Mouse (Mus musculus) layer of hippocampus, postnatal 25 days (tissue): ENCODE data around the gene Cadm1. TPM values are rescaled to one million over a fixed set of nuclear protein-coding genes. Genes with fewer than 3 reads are reported as not detected.
A peak's percentile ranks its signal among the peaks of the same experiment; 100 is the strongest.

Source experiments
- DNase-seq, 2 experiments: peaks; one replicate each; pipeline ENCODE4 v3.0.0; 2022; ENCODE audit warnings: mixed read lengths in 2 of 2, low spot score in 1 of 2; ENCODE audit errors: extremely low spot score in 1 of 2
- total RNA-seq, 2 experiments: library from RNA; stranded (reverse); gene quantifications; 2 replicates each; pipeline ENCODE4 v1.2.3; 2021

The Cadm1 gene
- total RNA-seq = 100 to 1,000 TPM; 234 to 235 TPM

DNA sequence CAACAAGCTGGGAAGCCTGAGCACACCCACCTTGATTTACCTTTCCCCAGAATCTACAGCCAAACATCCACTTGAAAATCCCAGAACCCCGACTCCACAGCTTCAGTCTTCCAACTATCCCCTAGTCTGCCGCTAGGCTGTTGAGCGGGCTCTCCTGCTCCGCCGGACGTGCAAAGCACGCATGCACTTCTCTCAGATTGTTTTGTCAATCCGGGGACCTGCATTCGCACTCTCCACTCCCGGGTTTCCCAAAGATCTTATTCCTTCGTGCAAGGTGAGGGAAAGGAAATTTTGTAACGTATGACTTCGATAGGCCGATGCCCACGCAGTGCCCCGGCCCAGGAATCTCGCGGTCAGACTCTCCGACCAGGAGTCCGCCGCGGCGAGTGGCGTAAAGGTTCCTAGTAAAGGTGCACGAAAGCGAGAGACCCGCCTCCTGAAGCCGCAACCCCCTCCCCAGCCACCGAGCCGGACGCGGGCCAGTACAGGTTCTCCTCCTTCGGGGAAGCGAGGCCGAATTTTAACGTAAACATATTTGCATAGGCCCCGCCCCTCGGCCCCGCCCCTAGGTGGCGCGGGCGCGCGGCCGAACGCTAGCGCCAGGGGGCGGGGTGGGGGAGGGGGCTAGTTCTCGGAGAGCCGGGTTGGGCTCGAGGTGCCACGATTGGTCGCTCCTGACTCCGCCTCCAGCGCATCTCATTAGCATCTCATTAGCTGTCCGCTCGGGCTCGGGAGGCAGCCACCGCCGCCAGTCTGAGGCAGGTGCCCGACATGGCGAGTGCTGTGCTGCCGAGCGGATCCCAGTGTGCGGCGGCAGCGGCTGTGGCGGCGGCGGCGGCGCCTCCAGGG, at the start of gene Cadm1:
Cadm1 (plus strand) TSS at position 572 of the 849 bp plus-strand sequence.
- peak; percentile 88 to 91 for DNase-seq

GRCm38 (mm10) chr9:47484506-47484905, 45.5 kb upstream of the Cadm1 start:
- DNase-seq = no peak

DNA sequence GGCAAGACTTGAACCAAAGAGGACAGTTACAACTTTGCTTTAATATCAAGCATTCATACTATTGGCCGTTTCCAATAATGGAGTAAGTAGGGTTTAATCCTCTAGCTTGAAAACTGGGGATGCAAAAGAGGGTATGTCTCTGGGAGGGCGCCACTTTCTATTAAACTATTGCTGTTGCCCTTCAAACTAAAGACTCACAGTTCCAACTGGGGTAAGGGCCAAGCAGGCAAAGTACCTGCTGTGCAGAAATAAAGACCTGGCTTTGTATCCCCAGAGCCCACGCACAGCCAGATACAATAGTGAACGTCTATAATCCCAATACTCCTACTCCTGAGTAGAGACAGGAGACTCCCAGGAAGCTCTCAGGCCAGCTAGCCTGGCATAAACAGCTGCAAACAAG, 44.8 kb upstream of the Cadm1 start:
- DNase-seq = no peak

DNA sequence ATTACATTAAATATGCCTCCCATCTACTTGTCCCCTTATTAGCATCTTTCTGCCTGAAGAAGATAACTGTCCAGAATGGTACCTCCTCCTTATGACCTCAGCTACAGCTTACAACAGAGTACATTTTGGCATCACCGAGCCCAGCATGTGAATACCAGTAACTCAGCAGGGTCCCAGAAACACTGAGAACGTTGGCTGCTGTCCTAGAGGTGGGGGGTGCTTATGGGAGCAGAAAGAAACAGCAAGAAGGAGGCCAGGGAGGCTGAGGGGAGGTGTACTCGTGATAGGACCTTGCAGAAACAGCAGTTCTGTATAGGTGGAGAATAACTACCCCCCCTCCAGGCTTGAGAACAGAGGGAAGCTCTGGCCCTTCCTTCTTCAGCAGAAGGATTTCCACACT, 30.2 kb upstream of the Cadm1 start:
- DNase-seq = no peak

GRCm38 (mm10) chr9:47505956-47506355, 24.0 kb upstream of the Cadm1 start:
- DNase-seq = no peak

- no peak for DNase-seq
Observed at GRCm38 (mm10) chr9:47506876-47507275, 23.1 kb upstream of the Cadm1 start.

DNA sequence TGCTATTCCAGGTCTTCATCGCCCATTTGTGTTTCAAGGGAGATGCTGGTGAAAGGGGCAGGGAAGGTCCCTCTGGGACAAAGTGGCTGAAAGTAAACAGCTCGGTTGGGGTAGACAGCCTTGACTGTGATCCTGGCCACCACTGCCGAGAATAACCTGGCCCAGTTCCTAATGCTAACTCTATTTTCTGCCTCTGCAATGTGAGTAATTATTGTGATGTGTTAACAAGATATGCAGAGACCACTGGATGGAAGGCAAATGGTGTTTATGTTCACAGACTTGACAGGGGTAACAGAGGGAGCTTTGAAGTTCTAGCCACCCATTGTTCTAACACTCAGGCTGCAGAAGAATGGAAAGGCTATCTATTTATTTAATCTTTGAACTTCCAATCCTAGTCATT, 21.9 kb upstream of the Cadm1 start:
- no peak for DNase-seq

GRCm38 (mm10) chr9:47512521-47512920, 17.5 kb upstream of the Cadm1 start:
- no peak for DNase-seq

GRCm38 (mm10) chr9:47514318-47514717, 15.7 kb upstream of the Cadm1 start:
- DNase-seq = no peak

DNA sequence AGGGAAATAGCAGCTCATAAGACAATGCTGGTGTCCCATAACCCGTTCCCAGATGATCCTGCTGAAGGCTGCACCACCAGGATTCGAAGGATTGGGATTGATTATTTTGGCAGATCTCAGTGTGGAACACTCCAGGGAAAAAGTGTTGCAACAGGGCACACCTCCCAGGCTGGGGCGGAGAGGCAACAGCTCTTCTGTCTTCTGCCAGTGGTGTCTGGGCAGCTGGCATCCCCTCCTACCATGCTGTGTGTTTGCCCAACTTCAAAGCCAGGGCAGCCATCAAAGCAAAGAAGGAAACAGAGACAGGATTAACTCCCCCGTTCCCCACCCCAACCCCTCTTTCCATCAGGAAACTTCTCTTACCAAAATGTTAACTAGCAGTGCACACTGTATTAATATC, 13.7 kb upstream of the Cadm1 start:
- DNase-seq = no peak

DNA sequence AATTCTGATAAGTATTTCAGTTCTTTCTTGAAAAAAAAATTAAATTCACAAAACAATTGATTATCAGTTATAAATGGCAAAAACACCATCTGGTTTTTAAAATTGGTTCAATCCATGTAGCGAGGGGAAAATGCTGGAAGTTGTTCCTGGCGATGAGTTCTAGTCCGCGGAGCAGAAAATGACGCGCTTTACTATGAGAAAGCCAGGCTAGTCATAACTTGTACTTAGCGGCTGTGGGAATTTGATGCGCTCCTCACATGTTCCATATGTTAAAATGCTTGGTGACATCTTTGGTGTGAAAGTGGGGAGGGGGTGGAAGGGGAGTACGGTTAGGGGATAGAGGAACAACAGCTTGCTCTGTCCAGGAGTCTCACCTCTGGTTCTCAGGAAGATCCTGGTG, 2.7 kb upstream of the Cadm1 start:
- DNase-seq = no peak

GRCm38 (mm10) chr9:47527741-47528140, 2.2 kb upstream of the Cadm1 start:
- DNase-seq = no peak

DNA sequence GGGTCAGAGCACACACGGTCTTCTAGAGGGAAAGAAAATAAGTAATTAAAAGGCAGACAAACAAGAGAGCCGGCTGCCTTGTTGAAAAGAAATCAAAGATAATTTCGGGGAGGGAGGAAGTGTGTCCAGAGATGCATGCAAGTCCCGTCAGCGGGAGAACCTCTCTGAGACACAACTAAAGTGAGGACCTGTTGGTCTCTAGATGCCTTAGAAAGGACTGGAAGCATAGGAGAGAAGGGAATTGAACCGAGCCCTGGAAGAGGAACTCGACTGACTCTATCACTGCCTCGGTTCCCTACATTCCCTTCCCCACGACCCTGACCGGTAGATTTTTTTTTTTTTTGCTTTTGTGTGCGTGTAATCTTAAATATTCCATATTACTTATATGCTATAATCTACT, 791 bp upstream of the Cadm1 start:
- no peak for DNase-seq

DNA sequence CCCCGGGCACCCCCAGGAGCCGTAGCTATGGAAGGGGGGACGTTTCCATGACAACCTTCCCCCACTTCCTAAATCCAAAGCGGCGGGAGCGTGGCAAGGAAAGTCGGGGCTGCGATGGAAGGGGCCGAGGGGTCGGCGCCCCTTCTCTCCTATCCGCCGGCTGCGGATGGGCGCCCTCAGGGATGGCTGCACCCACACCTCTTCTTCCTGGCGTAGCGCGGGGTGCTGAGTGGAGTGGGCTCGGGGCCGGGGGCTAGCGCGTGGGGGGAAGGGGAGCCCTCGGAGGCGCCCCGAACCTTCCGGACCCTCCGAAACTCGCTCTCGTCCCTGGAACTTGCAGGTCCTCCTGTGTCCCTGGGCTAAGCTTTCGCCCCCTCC, 560 bp downstream of the Cadm1 start:
- DNase-seq = no peak

DNA sequence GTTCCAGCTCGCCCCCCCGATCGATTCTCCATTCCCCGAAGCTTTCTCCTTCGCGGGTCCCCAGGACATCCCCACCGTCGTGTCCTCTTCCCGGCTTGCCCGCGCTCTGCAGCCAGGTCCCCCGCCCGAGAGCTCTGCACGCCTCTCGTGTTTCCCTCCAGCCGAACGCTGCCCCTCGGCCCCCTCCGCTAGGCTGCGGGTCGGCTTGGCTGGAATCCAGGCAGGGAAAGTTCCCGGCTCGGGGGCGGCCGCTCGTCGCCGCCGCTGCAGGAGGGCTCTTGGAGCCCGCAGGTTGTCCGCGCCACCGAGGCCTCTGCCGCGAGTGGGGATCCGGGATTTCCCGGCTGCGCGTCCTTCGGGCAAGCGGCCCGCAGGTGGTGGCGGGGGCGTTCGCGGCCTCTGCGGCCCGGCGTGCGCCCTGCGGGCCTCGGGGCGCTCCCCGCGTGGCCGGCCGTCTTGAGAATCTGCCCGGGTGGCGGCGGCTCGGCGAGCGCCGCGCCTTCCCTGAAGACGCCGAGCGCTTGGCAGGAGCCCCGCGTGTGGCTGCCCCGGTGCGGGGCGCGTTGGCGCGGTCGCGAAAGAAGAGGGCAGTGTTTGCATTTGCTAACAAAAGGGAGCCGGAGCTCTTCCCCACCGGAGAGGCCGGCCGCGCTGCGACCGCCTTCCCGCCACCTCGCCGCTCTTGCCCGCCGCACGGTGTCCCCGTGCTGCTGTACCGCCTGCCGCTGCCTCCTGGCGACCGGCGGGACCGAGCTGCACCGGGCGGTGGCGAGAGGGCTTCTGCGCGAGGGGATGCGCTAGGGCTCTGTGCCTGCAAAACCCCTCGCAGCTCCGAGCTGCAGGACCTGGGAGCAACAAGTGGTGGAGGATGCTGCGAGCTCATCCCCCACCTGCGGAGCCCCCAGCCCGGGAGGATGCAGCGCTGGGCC, 1.2 kb downstream of the Cadm1 start:
- peak; percentile 55 to 65 for DNase-seq

- peak in 1 of 2 experiments; percentile 44 for DNase-seq
Observed at GRCm38 (mm10) chr9:47532215-47532865, 2.4 kb downstream of the Cadm1 start.

DNA sequence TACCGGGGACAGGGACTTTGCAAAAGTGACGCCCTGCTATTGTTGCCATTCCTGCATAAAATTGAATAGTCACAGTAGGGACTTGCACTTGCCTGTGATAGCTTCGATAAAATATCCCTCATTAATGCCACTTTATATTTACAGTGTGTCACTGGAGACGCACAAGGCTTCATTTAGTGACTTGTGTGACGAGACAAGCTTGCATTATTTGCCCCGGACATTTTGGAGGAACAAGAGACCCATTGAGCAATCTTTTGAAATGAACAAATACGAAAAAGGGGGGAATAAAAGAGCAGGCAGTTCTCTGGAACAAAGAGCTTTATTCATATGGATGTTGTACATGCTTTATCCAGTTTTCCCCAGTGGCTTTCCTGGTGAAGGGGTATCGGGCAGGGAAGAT, 3.5 kb downstream of the Cadm1 start:
- no peak for DNase-seq

DNA sequence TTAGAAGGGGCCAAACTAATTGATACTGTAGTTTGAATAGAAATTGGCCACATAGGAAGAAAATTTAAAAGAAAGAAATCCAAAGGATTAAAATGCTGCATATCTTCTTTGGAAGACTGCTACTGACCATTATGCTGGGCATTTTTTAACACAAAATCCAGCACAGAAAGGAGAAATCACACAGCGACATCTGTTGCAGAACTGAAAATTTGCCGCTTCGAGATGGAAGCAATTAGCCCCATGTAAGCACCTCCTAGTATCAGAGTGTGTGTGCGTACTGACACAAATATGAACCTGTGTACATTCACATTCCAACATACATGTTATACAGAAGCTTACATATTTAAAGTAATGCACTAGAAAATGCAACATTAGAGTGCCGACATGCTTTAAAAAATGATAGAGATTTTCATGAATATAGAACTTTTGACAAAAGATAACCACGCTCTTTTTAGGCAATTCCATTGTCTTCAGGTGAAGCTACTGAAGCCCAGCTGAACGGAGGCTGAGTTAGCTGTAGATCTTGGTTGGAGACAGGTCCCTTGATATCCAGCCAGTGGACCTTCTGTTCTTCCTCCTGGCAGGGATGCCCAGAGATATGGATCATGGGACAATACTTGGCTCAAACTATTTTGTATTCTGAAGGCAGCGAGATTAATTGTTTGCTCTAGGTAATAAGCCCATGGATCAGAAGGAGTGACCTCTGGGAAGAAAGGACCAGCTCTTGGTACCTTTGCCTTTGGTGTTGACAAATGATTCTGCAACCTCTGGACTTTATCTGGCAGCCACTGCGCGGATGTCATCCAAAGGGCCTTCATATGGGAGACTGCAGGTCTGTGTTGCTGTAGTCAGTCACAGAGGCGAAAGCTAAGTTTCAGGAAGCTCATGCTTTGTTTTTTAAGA, 4.9 kb downstream of the Cadm1 start:
- DNase-seq = no peak

DNA sequence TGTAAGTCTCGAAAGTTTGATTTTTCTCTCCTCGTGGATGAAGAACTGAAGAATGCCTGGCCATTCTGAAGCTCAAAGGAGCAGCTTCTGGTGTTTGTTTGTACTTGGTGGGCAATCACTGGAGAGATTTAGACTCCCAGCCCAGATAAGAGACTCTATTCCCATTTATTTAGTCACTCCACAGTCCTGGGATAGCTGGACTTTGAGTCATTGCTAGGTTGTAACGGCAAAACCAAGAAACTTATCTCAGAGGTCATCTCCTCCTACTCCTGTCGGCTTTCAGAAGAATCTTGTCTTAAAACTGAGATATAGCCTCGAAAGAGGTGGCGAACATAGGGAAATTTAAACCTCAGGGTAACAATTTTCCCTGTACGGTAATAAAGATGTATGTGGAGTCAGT, 15.3 kb downstream of the Cadm1 start:
- DNase-seq = no peak

- no peak for DNase-seq
Observed at GRCm38 (mm10) chr9:47545667-47546066, 15.7 kb downstream of the Cadm1 start.
